Mouse (Mus musculus): ENCODE measurements around the gene Mrpl45. TPM values are rescaled to one million over a fixed set of nuclear protein-coding genes. Genes with fewer than 3 reads are reported as not detected.

The Mrpl45 gene
- polyA plus RNA-seq, 1 experiment from 2014 or later, result 38.5 TPM

DNA sequence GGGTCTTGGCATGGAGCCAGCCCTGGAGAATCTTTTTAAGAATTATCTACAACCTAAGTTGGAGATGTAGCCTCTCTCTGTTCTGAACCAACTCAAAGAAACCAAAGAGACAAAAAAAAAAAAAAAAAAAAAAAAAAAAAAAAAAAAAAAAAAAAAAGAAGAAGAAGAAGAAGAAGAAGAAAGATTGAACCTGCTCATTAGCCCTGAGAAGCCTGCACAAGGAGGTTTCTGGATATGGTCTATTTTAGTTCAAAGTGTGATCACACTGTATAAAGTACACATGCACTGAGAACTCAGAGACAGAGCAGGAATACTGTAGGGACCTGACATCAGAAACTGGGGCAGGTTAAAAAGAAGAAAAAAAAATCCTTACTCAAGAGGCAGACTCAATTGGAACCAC, 27.9 kb upstream of the Mrpl45 start:
- H3K27ac ChIP-seq (ENCODE audit: low read length), result no peak overlapping the region
- H3K9ac ChIP-seq (ENCODE audit: low read length), result no peak overlapping the region
- H3K4me2 ChIP-seq (ENCODE audit: low read depth, low read length), result no peak overlapping the region
- H3K4me1 ChIP-seq (ENCODE audit: control insufficient read depth, insufficient read depth, low read length), result 0 out of 2 replicates have a peak, but pooled peaks cover 9% of the 10 kb centered on the region
- H3K36me3 ChIP-seq (ENCODE audit: control insufficient read depth, insufficient read depth, low read length), result no peaks in the 10 kb centered on the region
- H3K4me3 ChIP-seq (replicated peaks; ENCODE audit: low read length), result no peak overlapping the region
- no peak for ATAC-seq (ENCODE audit: insufficient read depth, low FRiP score)
- no peaks in the 10 kb centered on the region for H3K27me3 ChIP-seq (ENCODE audit: control insufficient read depth, insufficient read depth, low read length)
- no peaks in the 10 kb centered on the region for H3K9me3 ChIP-seq (replicated peaks; ENCODE audit: control insufficient read depth, low read length)

DNA sequence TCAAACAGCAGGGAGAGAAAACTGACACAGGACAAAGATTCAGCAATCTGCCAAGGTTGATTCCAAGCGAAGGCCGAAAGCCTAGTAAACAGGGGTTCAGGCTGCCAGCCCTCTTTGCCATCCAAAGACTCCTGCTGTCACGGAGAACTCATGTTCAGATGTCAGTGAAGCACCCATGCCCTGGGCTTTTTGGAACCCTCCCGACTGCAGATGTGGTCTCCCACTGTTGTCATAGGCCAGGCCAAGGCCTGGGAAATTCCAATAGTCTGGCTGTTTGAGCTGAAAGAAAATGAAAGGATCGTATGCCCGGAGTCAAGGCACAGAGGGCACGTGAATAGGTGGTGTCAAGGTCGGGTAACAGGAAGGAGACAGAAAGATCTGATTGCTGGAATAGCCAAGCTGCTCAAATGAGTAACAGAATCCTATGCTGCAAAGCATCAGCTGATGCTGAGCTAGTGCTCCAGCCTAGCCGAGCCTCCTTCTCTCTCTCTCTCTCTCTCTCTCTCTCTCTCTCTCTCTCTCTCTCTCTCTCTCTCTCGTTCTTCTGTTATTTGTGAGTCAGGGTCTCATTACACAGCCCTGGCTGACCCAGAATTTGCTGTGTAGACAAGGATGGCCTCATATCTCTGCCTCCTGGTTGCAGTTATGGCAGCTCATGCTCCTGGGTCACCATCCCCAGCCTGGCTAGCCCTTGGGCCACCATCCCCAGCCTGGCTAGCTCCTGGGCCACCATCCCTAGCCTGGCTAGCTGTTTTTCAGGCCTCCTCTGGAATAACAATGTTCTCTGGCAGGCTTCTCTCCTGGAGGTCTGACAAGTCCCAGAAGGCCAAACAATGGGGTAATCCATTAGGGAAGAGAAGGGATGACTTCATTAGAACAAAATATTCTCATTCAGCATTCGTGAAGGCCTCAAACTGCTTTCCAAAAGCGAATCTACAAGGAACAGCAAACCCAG, 26.0 kb upstream of the Mrpl45 start:
- H3K27ac ChIP-seq (ENCODE audit: low read length), result peak overlapping the region; percentile 70
- H3K4me3 ChIP-seq (replicated peaks; ENCODE audit: low read length), result no peak overlapping the region
- ATAC-seq (ENCODE audit: insufficient read depth, low FRiP score), result peak; percentile 25; the same call in 1 of the 2 replicates
- no peaks in the 10 kb centered on the region for H3K27me3 ChIP-seq (ENCODE audit: control insufficient read depth, insufficient read depth, low read length)
- H3K9me3 ChIP-seq (replicated peaks; ENCODE audit: control insufficient read depth, low read length), result no peaks in the 10 kb centered on the region
- WGBS, result 54% methylated on average over 12 of the region's 12 CpGs
- 0 out of 2 replicates have a peak, but pooled peaks cover 9% of the 10 kb centered on the region for H3K4me1 ChIP-seq (ENCODE audit: control insufficient read depth, insufficient read depth, low read length)
- H3K36me3 ChIP-seq (ENCODE audit: control insufficient read depth, insufficient read depth, low read length), result no peaks in the 10 kb centered on the region
- H3K9ac ChIP-seq (ENCODE audit: low read length), result no peak overlapping the region
- H3K4me2 ChIP-seq (ENCODE audit: low read depth, low read length), result no peak overlapping the region

DNA sequence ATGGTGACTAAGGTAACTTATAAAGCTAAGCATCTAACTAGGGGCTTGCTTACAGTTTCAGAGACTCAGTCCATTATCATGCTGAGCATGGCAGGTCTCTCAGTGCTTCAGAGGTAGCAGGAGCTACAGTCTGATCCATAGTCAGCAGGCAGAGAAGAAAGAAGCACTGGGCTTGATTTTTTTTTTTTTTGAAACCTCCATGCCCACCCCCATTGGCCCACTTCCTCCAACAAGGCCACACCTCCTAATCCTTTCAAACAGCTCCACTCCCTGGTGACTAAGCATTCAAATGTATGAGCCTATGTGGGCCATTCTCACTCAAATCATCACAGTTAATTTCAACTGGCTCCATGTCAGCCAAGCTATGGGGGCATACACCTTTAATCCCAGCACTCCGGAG, 22.8 kb upstream of the Mrpl45 start:
- Histone ChIP-seq H3K36me3 (ENCODE audit: control insufficient read depth, insufficient read depth, low read length) (no peaks in the 10 kb centered on the region), H3K27me3 (ENCODE audit: control insufficient read depth, insufficient read depth, low read length) (no peaks in the 10 kb centered on the region), H3K4me3 (replicated peaks; ENCODE audit: low read length) (no peak overlapping the region), H3K9me3 (replicated peaks; ENCODE audit: control insufficient read depth, low read length) (no peaks in the 10 kb centered on the region), H3K27ac (ENCODE audit: low read length) (no peak overlapping the region), H3K4me2 (ENCODE audit: low read depth, low read length) (no peak overlapping the region), H3K4me1 (ENCODE audit: control insufficient read depth, insufficient read depth, low read length) (0 out of 2 replicates have a peak, but pooled peaks cover 4% of the 10 kb centered on the region), H3K9ac (ENCODE audit: low read length) (no peak overlapping the region)
- 84% methylated on average over 1 of the region's 1 CpGs for WGBS
- ATAC-seq (ENCODE audit: insufficient read depth, low FRiP score), result no peak

DNA sequence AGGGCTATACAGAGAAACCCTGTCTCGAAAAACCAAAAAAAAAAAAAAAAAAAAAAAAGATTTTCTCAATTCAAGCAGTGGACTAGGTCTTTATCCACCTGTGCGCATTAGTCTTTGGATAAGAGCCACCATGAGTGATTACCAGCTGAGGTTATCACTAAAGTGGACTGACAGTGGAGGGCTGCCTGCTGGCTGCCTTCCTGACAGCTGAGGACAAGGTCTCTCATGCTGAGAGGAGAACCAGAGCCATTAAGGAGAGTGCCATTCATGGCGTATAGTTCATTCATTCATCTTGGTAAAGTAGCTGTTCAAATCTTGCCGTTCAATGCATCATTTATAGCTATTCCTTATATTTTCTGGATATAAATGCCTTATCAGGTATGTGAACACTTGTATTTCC, 19.0 kb upstream of the Mrpl45 start:
- Histone ChIP-seq H3K4me1 (ENCODE audit: control insufficient read depth, insufficient read depth, low read length) (peaks cover 3% of the 10 kb centered on the region), H3K4me3 (replicated peaks; ENCODE audit: low read length) (no peak overlapping the region), H3K9me3 (replicated peaks; ENCODE audit: control insufficient read depth, low read length) (no peaks in the 10 kb centered on the region), H3K9ac (ENCODE audit: low read length) (no peak overlapping the region), H3K27me3 (ENCODE audit: control insufficient read depth, insufficient read depth, low read length) (no peaks in the 10 kb centered on the region), H3K36me3 (ENCODE audit: control insufficient read depth, insufficient read depth, low read length) (no peaks in the 10 kb centered on the region), H3K27ac (ENCODE audit: low read length) (no peak overlapping the region), H3K4me2 (ENCODE audit: low read depth, low read length) (no peak overlapping the region)
- WGBS, result 87% methylated on average over 3 of the region's 4 CpGs
- ATAC-seq (ENCODE audit: insufficient read depth, low FRiP score), result no peak

DNA sequence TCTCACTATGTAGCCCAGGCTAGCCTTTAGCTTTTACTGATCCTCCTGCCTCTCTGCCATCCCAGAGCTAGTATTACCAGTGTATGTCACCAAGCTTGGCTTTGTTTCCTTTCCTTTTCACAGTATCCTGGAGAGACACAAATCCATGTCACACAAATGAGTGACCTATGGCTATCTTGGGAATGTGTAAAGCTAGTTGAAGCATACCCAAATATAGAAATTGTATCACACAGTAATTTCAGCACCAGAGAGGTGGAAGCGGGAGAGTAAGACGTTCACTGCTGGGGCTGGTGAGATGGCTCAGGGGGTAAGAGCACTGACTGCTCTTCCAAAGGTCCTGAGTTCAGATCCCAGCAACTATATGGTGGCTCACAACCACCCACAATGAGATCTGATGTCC, 15.6 kb upstream of the Mrpl45 start:
- H3K4me2 ChIP-seq (ENCODE audit: low read depth, low read length), result no peak overlapping the region
- no peaks in the 10 kb centered on the region for H3K27me3 ChIP-seq (ENCODE audit: control insufficient read depth, insufficient read depth, low read length)
- peaks cover 21% of the 10 kb centered on the region for H3K4me1 ChIP-seq (ENCODE audit: control insufficient read depth, insufficient read depth, low read length)
- no peak for ATAC-seq (ENCODE audit: insufficient read depth, low FRiP score)
- no peak overlapping the region for H3K27ac ChIP-seq (ENCODE audit: low read length)
- 82% methylated on average over 2 of the region's 2 CpGs for WGBS
- no peaks in the 10 kb centered on the region for H3K9me3 ChIP-seq (replicated peaks; ENCODE audit: control insufficient read depth, low read length)
- H3K4me3 ChIP-seq (replicated peaks; ENCODE audit: low read length), result no peak overlapping the region
- no peaks in the 10 kb centered on the region for H3K36me3 ChIP-seq (ENCODE audit: control insufficient read depth, insufficient read depth, low read length)
- H3K9ac ChIP-seq (ENCODE audit: low read length), result no peak overlapping the region

DNA sequence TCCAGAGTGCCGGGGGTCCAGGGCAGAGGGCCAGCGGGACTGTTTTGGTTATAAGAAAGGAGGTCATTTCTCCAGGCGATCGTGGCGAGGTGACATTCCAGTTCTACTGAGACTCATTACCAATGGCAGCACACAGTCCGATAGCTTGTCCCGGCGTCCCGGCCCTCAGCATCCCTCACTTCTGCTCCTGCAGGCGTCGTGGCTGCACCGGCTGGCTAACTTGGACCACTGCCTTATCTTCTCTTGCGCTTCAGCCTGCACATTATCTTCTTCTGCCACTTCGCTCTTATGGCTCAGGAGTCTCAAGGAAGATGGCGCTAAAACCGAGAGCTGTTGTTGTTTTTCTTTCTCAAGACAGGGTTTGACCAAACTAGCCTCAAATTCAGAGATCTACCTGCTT, 14.1 kb upstream of the Mrpl45 start:
- Histone ChIP-seq H3K4me2 (ENCODE audit: low read depth, low read length) (no peak overlapping the region), H3K27me3 (ENCODE audit: control insufficient read depth, insufficient read depth, low read length) (no peaks in the 10 kb centered on the region), H3K4me3 (replicated peaks; ENCODE audit: low read length) (no peak overlapping the region), H3K36me3 (ENCODE audit: control insufficient read depth, insufficient read depth, low read length) (no peaks in the 10 kb centered on the region), H3K9me3 (replicated peaks; ENCODE audit: control insufficient read depth, low read length) (no peaks in the 10 kb centered on the region), H3K9ac (ENCODE audit: low read length) (no peak overlapping the region), H3K27ac (ENCODE audit: low read length) (peak overlapping the region; percentile 93), H3K4me1 (ENCODE audit: control insufficient read depth, insufficient read depth, low read length) (peaks cover 21% of the 10 kb centered on the region)
- 82% methylated on average over 16 of the region's 16 CpGs for WGBS
- ATAC-seq (ENCODE audit: insufficient read depth, low FRiP score), result no peak

DNA sequence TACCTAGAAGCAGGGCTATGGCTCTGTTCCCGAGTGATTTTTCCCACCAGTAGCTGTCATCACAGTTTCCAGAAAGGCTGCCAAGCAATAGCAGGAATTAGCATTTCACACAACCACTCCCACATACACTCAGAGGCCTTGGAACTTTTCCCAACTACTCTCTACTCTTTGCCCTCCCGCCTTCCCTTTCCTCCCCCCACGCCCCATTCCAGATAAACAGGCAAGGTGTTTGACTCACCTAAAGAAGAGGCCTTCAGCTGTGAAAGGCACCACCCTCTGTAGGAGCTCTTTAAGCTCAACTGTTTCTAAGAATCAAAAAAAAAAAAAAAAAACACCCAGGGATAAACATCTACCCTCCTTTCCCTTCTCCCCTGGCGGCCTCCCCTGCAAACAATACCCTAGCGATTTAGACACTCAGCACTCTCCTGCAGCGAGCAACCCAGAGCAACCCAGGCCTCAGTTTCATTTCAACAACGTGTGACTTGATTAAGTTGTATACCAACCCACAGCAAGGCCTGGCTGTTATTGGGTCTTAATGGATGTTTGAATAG, 13.2 kb upstream of the Mrpl45 start:
- Histone ChIP-seq H3K9ac (ENCODE audit: low read length) (peak overlapping the region; percentile 21; the same call in 1 of the 2 replicates), H3K4me2 (ENCODE audit: low read depth, low read length) (peak overlapping the region; percentile 2; the same call in 1 of the 2 replicates), H3K36me3 (ENCODE audit: control insufficient read depth, insufficient read depth, low read length) (no peaks in the 10 kb centered on the region), H3K27me3 (ENCODE audit: control insufficient read depth, insufficient read depth, low read length) (no peaks in the 10 kb centered on the region), H3K27ac (ENCODE audit: low read length) (peak overlapping the region; percentile 93), H3K9me3 (replicated peaks; ENCODE audit: control insufficient read depth, low read length) (no peaks in the 10 kb centered on the region), H3K4me3 (replicated peaks; ENCODE audit: low read length) (no peak overlapping the region), H3K4me1 (ENCODE audit: control insufficient read depth, insufficient read depth, low read length) (peaks cover 21% of the 10 kb centered on the region)
- 10% methylated on average over 7 of the region's 7 CpGs for WGBS
- peak; percentile 90 for ATAC-seq (ENCODE audit: insufficient read depth, low FRiP score)

DNA sequence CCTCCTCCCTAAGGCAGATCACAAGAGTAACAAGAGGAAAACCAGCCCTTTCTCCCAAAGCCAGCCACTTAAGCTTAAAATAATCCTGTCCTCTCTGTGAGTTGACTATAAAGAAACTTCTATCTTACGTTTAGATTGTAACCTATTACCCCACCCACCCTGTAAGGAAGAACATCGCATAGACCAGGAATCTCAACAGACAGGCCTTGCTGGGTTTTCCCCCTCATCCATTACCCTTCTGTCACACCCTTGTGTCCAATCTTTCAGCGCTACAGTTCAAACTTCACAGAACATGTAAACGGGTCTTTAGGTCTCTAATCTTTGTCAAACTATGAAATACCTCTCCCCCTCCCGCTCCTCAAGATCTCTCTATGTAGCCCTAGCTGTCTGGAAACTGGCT, 10.9 kb upstream of the Mrpl45 start:
- no peak overlapping the region for H3K4me3 ChIP-seq (replicated peaks; ENCODE audit: low read length)
- H3K4me2 ChIP-seq (ENCODE audit: low read depth, low read length), result no peak overlapping the region
- ATAC-seq (ENCODE audit: insufficient read depth, low FRiP score), result no peak
- H3K4me1 ChIP-seq (ENCODE audit: control insufficient read depth, insufficient read depth, low read length), result peaks cover 30% of the 10 kb centered on the region
- H3K27me3 ChIP-seq (ENCODE audit: control insufficient read depth, insufficient read depth, low read length), result no peaks in the 10 kb centered on the region
- 34% methylated on average over 5 of the region's 5 CpGs for WGBS
- H3K36me3 ChIP-seq (ENCODE audit: control insufficient read depth, insufficient read depth, low read length), result no peaks in the 10 kb centered on the region
- no peak overlapping the region for H3K9ac ChIP-seq (ENCODE audit: low read length)
- peak overlapping the region; percentile 57 for H3K27ac ChIP-seq (ENCODE audit: low read length)
- no peaks in the 10 kb centered on the region for H3K9me3 ChIP-seq (replicated peaks; ENCODE audit: control insufficient read depth, low read length)

DNA sequence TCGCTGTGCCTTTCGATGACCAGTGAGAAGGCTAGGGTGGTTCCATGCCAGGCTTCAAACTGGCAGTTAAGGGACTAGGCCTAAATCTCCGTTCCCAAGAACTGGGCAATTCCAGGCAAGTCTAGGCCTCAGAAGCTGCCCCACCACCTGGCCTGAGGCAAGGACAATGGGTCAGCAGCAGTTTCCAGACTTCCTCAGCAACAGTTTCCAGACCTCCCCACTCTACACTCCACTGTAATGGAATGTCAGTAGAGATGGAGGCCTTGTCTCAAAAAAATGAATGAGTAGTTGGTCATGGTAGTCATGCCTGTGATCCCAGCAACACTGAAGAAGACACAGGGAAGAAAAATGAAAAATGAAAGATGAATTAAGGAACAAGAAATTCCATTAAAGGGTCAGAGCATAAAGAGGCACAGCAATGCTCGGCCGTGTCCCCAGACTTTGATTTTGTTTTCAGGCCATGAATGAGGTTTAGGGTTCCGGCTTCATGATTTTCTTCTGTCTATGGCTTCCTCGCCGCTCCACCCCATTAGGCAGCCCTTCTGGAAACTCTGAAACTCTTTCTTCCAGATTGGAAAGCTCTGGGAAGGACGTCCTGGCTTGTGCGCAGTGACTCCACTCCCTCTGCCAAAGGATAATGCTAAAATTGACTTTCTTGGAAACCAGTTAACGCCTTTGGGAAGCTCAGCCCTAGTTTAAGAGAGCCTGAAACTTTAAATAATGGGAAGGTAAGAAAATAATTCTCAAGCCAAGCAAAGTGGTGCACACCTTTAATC, 8.0 kb upstream of the Mrpl45 start:
- Histone ChIP-seq H3K9me3 (replicated peaks; ENCODE audit: control insufficient read depth, low read length) (no peaks in the 10 kb centered on the region), H3K27ac (ENCODE audit: low read length) (no peak overlapping the region), H3K27me3 (ENCODE audit: control insufficient read depth, insufficient read depth, low read length) (no peaks in the 10 kb centered on the region), H3K4me3 (replicated peaks; ENCODE audit: low read length) (no peak overlapping the region), H3K36me3 (ENCODE audit: control insufficient read depth, insufficient read depth, low read length) (no peaks in the 10 kb centered on the region), H3K4me2 (ENCODE audit: low read depth, low read length) (no peak overlapping the region), H3K9ac (ENCODE audit: low read length) (no peak overlapping the region), H3K4me1 (ENCODE audit: control insufficient read depth, insufficient read depth, low read length) (peaks cover 25% of the 10 kb centered on the region)
- WGBS, result 90% methylated on average over 11 of the region's 11 CpGs
- no peak for ATAC-seq (ENCODE audit: insufficient read depth, low FRiP score)
